Mouse (Mus musculus): ENCODE measurements around the gene Zdhhc22. TPM values are rescaled to one million over a fixed set of nuclear protein-coding genes. Genes with fewer than 3 reads are reported as not detected.

Gene Zdhhc22
- 0.93 and 1.4 TPM in 2 replicates for polyA plus RNA-seq (2012; rRNA removed)

DNA sequence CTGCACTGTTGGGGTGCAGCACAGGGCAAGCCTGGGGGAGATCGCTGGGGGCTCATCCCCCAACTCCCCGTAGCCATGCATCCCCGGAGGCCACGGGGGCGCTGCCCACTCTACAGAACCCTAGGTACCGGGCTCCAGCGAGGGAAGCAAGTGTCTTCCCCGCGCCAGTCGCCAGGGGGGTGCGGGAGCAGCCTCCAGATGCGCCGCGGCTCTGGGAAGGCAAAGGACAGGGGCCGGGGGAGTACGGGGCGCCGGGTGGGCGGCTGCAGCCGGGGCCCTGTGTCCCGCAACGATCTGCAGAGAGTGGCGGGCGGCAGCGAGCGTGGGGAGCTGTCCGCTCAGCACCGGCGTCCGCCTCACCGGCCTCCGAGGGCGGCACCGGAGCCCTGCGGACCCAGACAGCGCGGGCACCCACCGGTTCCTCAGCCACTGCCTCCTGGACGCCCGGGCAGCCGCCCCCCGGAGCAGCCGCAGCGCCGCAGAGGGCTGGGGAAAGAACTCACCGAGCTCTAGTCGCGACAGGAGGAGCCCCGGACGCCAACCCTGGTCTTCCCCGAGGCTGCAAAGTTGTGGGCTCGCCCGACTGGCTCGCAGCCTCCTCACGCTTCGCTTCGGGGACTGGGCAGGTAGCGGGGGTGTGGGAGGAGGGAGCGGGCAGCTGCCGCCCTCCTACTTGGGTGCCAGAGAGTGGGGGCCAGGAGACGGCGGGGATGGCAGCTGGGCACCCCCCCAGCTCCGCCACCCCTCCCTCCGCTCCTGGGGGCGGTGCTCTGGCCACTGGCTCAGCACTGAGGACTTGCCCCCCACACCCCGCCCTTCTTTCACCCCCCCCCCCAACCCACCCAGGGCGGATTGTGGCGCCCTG lies at the start of gene Zdhhc22:
TSS of gene Zdhhc22 (minus strand) at position 541 of the 865 bp plus-strand sequence.

DNA sequence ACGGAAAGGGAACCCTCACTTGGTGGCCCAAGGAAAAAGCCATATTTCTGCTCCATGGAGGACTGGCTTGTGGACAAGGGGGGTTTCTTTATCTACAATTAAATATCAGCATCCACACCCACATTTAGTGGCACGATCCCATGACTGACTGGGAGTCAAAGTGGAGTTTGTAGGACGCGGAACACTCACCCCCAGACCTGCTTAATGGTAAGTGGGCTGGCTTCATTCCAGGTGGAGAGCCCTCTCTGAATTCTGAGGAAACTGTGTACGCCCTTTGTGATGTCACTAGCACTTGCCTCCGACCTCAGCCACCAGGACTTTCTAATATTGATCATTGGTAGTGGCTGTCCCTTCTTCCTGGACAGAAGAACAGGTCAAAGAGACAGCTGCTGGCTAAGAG lies 30.8 kb upstream of the Zdhhc22 start, which contains the start of gene Tmem63c:
TSS of gene Tmem63c (plus strand) at position 301 of the 400 bp plus-strand sequence.

DNA sequence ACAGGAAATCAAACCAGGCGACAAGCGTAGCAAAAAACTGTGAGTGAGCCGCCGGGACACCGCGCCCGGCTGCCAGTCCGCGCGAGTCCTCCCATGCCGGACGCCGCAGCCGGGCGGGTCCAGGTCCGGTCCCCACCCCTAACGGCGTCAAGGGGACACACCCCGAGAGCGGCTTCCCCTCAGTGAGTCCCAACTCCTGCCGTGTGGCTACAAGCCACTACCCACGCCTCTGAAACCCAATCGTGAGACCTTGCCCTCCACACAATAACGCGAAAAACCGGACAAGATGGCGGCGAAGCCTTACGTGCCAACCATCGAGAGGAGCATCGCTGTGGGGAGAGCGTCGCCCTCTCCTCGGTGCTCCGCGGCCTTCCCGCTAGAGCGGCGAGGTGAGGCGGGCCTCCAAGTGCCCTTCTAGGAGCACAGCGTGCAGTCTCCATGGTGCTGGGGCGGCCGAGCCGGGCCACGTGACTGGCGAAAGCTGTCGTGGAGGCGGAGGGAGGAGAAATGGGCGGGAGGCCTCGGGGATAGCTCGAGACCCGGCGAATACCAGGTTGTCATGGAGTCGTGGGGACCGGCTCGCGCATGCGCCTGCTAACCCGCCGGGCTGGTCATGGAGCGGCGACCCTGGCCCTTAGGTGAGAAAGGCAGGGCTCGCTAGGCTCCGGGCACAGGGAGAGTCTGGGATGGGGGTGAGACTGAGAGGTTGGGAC lies 43.2 kb downstream of the Zdhhc22 start, which contains the start of gene Cipc:
TSS of gene Cipc (plus strand) at position 182 of the 713 bp plus-strand sequence.

Other genes starting within 250 kb of the Zdhhc22 start
- 78.9 and 99.3 TPM in 2 replicates for gene Irf2bpl, start 105.6 kb downstream of the Zdhhc22 start, polyA plus RNA-seq (2012; rRNA removed)
- 49.8 and 52.9 TPM in 2 replicates for gene Cipc, start 43.4 kb downstream of the Zdhhc22 start, polyA plus RNA-seq (2012; rRNA removed)
- gene Tmem63c, start 30.9 kb upstream of the Zdhhc22 start, polyA plus RNA-seq (2012; rRNA removed) = 0.43 and 0.74 TPM in 2 replicates
- gene Ngb, start 112.1 kb upstream of the Zdhhc22 start, polyA plus RNA-seq (2012; rRNA removed) = 2.2 and 3.5 TPM in 2 replicates
- gene Gstz1, start 156.7 kb upstream of the Zdhhc22 start, polyA plus RNA-seq (2012; rRNA removed) = 59.2 and 71.8 TPM in 2 replicates
- gene Pomt2, start 157.5 kb upstream of the Zdhhc22 start, polyA plus RNA-seq (2012; rRNA removed) = 25.1 and 25.4 TPM in 2 replicates
- 0.36 and 0.37 TPM in 2 replicates for gene Samd15, start 209.3 kb upstream of the Zdhhc22 start, polyA plus RNA-seq (2012; rRNA removed)
- gene Tmed8, start 210.0 kb upstream of the Zdhhc22 start, polyA plus RNA-seq (2012; rRNA removed) = 6.1 and 6.4 TPM in 2 replicates
- 0.24 and 0.64 TPM in 2 replicates for gene Noxred1, start 248.3 kb upstream of the Zdhhc22 start, polyA plus RNA-seq (2012; rRNA removed)